Mouse (Mus musculus): Measurements from ENCODE around the gene Ccdc38.

Gene Ccdc38

DNA sequence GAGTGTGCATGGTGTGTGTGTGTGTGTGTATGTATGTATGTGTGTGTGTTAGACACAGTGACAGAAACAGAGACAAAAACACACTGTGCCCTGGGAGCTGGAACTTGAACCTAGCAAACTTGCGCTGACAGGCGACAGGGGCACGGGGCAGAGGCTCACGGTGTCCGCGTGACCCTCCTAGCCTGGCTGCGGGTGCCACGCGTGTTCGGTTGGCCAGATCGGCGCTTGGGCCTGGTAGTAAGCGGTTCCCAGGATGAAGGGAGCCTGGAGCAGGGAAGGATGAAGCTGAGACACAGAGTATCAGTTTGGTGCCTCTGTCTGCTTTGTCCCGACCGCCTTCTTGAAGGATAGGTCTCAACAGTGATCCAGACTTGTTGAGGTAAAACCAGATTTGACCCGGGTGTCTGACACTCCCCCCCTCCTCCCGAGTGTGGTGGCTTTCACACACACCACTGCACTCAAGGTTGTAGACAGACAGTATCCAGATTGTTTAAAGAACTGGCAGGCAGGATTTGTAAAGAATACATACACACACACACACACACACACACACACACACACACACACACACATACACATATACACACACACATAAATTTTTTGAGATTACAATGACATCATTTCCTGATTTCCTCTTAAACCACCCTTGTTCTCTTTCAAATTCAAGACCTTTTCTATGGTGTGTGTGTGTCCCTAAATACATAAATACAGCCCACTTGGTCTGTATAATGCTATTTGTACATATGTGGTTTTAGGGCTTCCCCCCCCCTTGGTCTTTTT is at the start of gene Ccdc38:
Gene Ccdc38 (plus strand): TSS at position 202 of the 780 bp plus-strand sequence.
- peak; percentile 7 to 21 for DNase-seq

- no peak for DNase-seq
These were observed 39.6 kb upstream of the Ccdc38 start for GRCm38 (mm10) chr10:93500864-93501263.

DNA sequence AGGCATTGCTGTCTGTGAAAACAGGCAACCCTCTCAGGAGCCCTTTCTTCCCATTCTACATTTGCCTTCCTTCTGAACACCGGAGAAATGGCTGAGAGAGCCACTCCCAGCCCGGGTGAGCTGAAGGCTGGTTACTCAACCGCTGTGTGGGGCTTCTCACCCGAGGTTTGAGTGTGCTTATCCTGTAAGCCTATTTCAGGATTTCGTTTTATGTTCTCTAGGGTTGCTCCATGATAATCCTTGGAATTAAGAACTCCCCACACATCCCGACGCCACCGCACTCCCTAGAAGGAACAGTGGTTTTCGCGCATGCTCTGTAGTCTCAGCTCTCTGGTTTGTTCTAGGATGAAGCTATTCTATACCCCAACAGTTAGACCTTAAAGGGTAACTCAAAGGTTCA is 39.1 kb upstream of the Ccdc38 start:
- no peak for DNase-seq

DNA sequence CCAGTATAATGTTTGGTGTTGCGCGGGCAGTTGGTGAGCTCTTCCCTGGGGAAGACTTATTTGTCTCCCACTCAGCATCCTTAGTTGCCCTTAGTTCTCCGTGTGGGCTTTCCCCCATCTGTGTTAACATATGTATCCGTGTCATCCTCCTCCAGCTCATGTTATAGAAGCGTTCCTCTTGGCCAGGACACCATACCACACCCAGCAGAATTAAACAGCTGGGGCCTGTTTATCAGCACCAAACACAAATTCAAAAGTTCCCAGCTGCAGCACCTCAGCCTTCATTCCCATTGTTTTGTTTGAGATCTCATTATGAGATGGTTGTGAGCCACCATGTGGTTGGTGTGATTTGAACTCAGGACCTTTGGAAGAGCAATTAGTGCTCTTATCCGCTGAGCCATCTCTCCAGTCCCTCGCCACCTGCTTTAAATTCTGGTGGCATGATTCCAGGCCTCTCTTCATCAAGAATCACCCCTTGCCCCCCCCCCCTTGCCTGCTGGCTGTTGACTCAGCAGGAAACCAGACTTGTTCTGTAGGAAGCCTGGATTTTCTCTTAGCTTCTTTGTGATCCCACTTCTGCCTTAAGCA is 32.0 kb upstream of the Ccdc38 start:
- no peak for DNase-seq

DNA sequence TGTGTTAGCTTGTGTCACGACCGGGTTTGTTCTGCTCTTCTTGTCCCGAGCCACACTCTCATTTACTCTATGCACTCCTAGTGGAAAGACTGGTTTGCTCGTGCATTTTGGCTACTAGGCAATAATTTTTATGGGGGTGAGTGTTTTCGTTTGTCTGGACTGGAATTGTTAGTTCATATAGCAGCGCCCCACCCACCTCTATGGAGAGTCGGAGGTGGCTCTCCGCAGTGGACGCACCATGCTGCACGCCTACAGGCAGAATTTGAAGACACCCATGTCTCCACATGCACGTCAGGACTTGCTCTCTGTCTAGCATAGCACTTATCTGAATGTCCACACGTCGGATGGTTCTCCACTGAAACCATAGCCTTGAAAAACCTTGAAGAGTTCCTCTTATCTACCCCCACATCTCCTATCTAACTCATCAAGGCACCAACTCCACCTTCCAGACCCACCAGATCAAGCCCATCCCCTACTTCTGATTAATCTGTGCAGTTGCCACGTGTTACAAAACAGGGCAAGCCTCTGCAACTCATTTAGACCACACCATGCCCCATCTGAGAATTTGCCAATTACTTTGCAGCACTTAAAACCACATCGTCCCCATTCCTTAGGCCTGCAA is 30.8 kb upstream of the Ccdc38 start:
- no peak for DNase-seq

DNA sequence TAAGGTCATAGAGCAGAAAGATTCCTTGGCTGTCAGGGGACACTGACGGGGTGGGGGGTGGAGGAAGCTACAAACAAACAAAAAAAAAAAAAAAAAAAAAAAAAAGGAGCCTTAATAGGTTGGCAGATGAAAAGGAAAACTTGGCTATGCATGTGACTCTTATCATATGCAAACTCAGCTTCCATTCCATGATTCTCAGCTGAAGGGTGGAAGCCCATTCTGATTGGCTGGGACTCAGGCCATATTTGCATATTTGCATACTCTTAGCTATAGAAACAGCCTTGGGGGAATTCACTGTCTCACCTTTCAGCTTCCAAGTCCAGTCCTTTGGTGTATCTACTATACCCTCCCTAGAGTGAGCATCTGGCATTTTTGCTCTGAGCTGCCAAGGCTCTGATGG is 25.0 kb upstream of the Ccdc38 start:
- DNase-seq = no peak

GRCm38 (mm10) chr10:93515927-93516326 is 24.5 kb upstream of the Ccdc38 start:
- no peak for DNase-seq

GRCm38 (mm10) chr10:93517754-93518153 is 22.7 kb upstream of the Ccdc38 start:
- no peak for DNase-seq

GRCm38 (mm10) chr10:93518186-93518585 is 22.2 kb upstream of the Ccdc38 start:
- no peak for DNase-seq

- DNase-seq = no peak
These were observed 21.8 kb upstream of the Ccdc38 start for GRCm38 (mm10) chr10:93518620-93519019.

GRCm38 (mm10) chr10:93519159-93519558 is 21.3 kb upstream of the Ccdc38 start:
- DNase-seq = no peak

GRCm38 (mm10) chr10:93519756-93520155 is 20.7 kb upstream of the Ccdc38 start:
- no peak for DNase-seq

DNA sequence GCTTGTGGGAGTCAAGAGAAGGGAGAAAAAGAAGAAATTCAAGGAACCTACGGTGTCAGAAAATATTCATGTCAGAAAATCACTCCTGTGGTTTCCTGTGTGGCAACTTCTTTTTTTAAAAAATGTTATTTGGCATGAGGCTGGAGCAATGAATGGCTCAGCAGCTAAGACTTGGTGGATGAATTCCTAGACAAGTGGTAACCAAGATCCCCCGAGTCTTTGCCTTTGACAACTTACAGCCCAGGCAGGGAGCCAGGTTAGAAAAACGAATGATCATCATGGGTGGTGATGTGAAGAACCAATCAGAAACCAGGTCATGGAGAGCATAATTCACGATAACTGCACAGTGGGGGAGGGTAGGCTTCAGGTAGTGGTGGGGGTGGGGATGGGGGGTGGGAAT is 19.4 kb upstream of the Ccdc38 start:
- DNase-seq = no peak

DNA sequence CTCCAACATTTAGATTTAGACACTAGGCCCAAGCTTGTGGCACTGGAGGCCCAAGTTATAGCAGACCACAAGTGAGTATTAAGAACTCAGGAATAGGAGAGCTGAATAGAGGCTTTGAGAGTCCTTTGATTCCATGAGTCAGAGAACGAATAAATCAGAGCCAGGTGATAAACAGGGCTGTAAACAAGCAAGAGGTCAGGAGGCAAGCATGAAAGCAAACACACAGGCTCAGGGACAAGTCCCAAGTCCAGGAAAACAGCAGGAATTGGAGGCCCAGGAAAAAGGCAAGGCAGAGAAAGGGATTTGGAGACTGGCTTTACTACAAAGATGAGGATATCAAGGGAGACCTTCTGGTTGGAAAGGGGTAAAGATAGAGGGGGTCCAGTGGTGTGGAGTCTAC is 15.1 kb upstream of the Ccdc38 start:
- DNase-seq = no peak

GRCm38 (mm10) chr10:93538287-93538686 is 2.1 kb upstream of the Ccdc38 start:
- peak; percentile 12 to 17 for DNase-seq

GRCm38 (mm10) chr10:93538818-93539217 is 1.6 kb upstream of the Ccdc38 start:
- DNase-seq = peak; percentile 12 to 32

DNA sequence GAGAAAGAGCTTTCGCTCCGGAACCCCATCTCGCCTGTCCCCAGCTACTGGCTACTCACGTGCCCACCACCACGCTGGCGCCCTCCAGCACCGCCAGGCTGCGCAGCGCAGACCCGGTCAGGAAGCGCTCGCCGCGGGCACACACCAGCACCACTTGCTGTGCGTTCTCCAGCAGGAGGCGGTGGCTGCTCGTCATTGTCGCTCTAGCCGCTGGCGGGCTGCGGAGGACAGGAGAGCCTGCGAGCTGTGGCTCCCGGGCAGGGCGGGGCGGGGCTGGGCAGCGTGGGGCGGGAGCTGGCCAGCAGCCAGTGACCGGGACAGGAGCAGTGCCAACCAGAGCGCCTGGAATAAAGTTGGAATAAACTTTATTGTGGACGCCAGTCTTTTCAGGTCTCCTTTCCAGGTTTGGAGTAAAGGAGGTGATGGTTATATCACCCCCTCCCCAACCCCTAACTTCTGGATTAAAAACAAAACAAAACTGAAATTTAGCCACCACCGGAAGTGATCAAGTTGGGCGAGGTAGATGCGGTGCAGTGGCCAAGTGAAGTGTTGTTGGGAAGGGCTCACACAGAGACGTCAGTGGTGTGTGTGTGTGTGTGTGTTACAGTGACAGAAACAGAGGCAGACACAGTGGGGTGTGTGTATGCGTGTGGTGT is 529 bp upstream of the Ccdc38 start, which contains the start of gene Amdhd1:
Gene Amdhd1 (minus strand): TSS at position 259 of the 656 bp plus-strand sequence.
- DNase-seq = peak; percentile 85 to 91

- no peak for DNase-seq
These were observed 1.2 kb downstream of the Ccdc38 start for GRCm38 (mm10) chr10:93541585-93541984.

- DNase-seq = no peak
These were observed 1.9 kb downstream of the Ccdc38 start for GRCm38 (mm10) chr10:93542356-93542755.

- peak; percentile 14 to 17 for DNase-seq
These were observed 2.7 kb downstream of the Ccdc38 start for GRCm38 (mm10) chr10:93543176-93543575.

DNA sequence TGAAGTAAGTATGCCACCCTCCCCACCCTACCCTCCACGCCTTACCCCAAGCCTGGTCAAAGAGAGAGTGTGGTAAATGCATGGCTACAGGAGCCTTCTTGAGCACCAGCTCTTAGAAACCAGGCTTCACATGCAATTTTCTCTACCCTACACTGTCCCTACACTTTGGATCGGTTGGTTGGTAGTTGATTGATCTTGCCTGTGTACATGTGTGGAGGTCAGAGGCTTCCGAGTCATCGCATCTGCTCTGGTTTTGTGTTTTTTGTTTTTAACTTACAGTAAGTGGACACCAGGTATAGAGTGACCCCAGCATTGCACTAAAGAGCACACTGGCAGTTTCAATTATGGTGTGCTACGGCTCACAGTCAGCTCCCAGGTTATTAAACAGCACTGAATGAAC is 3.7 kb downstream of the Ccdc38 start:
- DNase-seq = no peak

DNA sequence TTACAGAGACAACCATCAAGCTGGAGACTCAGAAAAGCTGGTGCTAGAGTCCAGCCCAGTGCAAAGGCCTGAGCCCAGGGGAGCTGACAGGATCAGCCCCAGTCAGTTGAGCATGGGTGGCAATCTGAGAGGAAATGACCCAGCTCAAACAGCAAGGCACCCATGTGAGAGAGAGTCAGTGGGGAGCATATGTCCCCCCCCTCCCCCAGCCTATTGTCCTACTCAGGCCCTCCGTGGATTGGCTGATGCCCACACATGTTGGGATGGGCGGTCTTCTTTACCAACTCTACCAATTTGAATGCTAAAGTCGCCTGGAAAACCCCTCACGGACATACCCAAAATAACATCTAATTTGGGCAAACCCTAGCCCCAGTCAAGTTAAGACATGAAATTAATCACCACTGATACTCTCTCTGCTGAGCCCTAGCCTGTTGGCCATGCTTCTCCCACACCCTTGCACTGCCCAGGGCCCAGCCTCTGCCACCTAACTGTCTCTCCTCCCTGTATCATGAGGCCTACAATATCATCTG is 7.4 kb downstream of the Ccdc38 start:
- no peak for DNase-seq

- DNase-seq = peak; percentile 80 to 90
These were observed 8.6 kb downstream of the Ccdc38 start for GRCm38 (mm10) chr10:93548991-93549390.
